Mouse (Mus musculus) kidney, postnatal 0 days (tissue): ENCODE measurements around the gene Selenot. TPM values are rescaled to one million over a fixed set of nuclear protein-coding genes. Genes with fewer than 3 reads are reported as not detected.

Source experiments
- ATAC-seq: fragments of 200-750 bp; cut with Nextera tagmentation; replicated peaks from 2 replicates; pipeline ENCODE4 v1.8.0; 2017; ENCODE audit warnings: low read depth, moderate number of reproducible peaks, moderate TSS enrichment, moderate library complexity; ENCODE audit not compliant: low FRiP score
- DNase-seq: peaks from one replicate; pipeline ENCODE4 v3.0.0-alpha.2; 2016; ENCODE audit warnings: low spot score
- H3K27ac ChIP-seq: fragments of 300-500 bp; sonication (generic); 2 replicates; pipeline ENCODE4 v1.5.1; 2014; ENCODE audit warnings: mild to moderate bottlenecking
- H3K27me3 ChIP-seq: fragments of 300-500 bp; sonication (generic); 2 replicates; pipeline ENCODE4 v1.6.1; 2014; ENCODE audit warnings: low read length, mixed read lengths; ENCODE audit not compliant: insufficient read depth
- H3K36me3 ChIP-seq: fragments of 300-500 bp; sonication (generic); 2 replicates; pipeline ENCODE4 v1.6.1; 2014; ENCODE audit warnings: low read length, mixed read lengths; ENCODE audit not compliant: insufficient read depth
- H3K4me1 ChIP-seq: fragments of 300-500 bp; sonication (generic); replicated peaks from 2 replicates; pipeline ENCODE4 v1.6.1; 2014; ENCODE audit warnings: antibody characterized with exemption, low read length, mixed read lengths; ENCODE audit not compliant: insufficient read depth
- H3K4me2 ChIP-seq: fragments of 300-500 bp; sonication (generic); 2 replicates; pipeline ENCODE4 v1.6.1; 2014; ENCODE audit warnings: mild to moderate bottlenecking, low read length, moderate library complexity, mixed read lengths
- H3K4me3 ChIP-seq: fragments of 300-500 bp; sonication (generic); replicated peaks from 2 replicates; pipeline ENCODE4 v1.5.1; 2014; ENCODE audit warnings: low read depth, low read length
- H3K9ac ChIP-seq: fragments of 300-500 bp; sonication (generic); 2 replicates; pipeline ENCODE4 v1.6.1; 2014; ENCODE audit warnings: low read depth, low read length
- H3K9me3 ChIP-seq: fragments of 300-500 bp; sonication (generic); replicated peaks from 2 replicates; pipeline ENCODE4 v1.6.1; 2016; ENCODE audit warnings: low read length, inconsistent platforms, mixed read lengths
- CTCF ChIP-seq: IDR thresholded peaks from 2 replicates; pipeline ENCODE4 v1.5.1; 2016; ENCODE audit warnings: antibody characterized with exemption, low read depth, mild to moderate bottlenecking, moderate library complexity
- WGBS: fragments of 180-500 bp; shearing (Covaris S2); extraction: QIAGEN DNeasy Blood & Tissue Kit; methylation state at CpG from one replicate; pipeline ENCODE4 v1.1.7; 2014; 5-methylcytosine and 5-hydroxymethylcytosine counted together
- polyA plus RNA-seq: library from polyadenylated mRNA; unstranded; fragments of >200 nt; fragmentation: Nextera tagmentation; extraction: Ambion mirVana; gene quantifications from 2 replicates; pipeline ENCODE4 v1.2.1, GENCODE M21; 2015

Selenot gene
- polyA plus RNA-seq: 24.9 and 29.0 TPM in 2 replicates

GRCm38 (mm10) chr3:58576137-58577066 is at the start of gene Selenot:
TSS of gene Selenot (plus strand) at chr3:58576636.
- no peak; the same call in 1 of the 2 replicates for TF ChIP-seq CTCF
- 2% methylated on average over 54 of the region's 59 CpGs for WGBS
- Histone ChIP-seq H3K36me3 (no peaks in the 10 kb centered on the region), H3K9me3 (no peaks in the 10 kb centered on the region), H3K4me2 (peak within 1 kb of the TSS; percentile 67), H3K4me3 (peak within 1 kb of the TSS; percentile 59), H3K4me1 (no peaks in the 10 kb centered on the region), H3K9ac (peak within 1 kb of the TSS; percentile 89), H3K27me3 (no peaks in the 10 kb centered on the region), H3K27ac (peak within 1 kb of the TSS; percentile 97)
- ATAC-seq (peak; percentile 94), DNase-seq (peak; percentile 97)

DNA sequence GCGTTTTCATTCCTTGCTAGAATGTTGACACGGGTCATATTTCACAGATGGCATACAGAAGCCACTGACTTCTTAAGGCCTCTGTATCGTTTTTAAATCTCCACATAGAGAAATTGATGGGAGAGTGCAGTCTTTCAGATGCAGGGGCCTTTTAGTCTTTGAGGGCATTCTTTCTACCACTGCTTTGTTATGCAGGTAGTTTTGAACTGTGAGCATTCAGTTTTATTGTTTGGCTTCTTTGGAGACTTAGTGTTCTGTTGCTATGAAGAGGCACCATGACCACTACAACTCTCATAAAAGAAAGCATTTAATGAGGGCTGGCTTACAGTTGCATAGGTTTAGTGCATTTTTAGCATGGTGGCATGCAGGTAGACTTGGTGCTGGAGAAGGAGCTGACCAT is 39.9 kb upstream of the Selenot start:
- no peaks in the 10 kb centered on the region for H3K27me3 ChIP-seq
- DNase-seq (no peak), ATAC-seq (no peak)
- no peaks in the 10 kb centered on the region for H3K4me1 ChIP-seq
- H3K4me3 ChIP-seq: no peak overlapping the region
- 85% methylated on average over 3 of the region's 3 CpGs for WGBS
- TF ChIP-seq CTCF: no peak
- no peak overlapping the region for H3K9ac ChIP-seq
- H3K27ac ChIP-seq: no peak overlapping the region
- no peak overlapping the region for H3K4me2 ChIP-seq
- H3K36me3 ChIP-seq: peaks cover 27% of the 10 kb centered on the region
- H3K9me3 ChIP-seq: no peaks in the 10 kb centered on the region

- TF ChIP-seq CTCF: no peak
- H3K4me2 ChIP-seq: no peak overlapping the region
- no peak overlapping the region for H3K4me3 ChIP-seq
- no peaks in the 10 kb centered on the region for H3K4me1 ChIP-seq
- no peak overlapping the region for H3K9ac ChIP-seq
- no peak for ATAC-seq
- DNase-seq: no peak
- H3K9me3 ChIP-seq: no peaks in the 10 kb centered on the region
- 36% methylated on average over 1 of the region's 1 CpGs for WGBS
- H3K27me3 ChIP-seq: no peaks in the 10 kb centered on the region
- H3K27ac ChIP-seq: no peak overlapping the region
- peaks cover 31% of the 10 kb centered on the region for H3K36me3 ChIP-seq
Observed at GRCm38 (mm10) chr3:58552001-58552811, 24.2 kb upstream of the Selenot start.

DNA sequence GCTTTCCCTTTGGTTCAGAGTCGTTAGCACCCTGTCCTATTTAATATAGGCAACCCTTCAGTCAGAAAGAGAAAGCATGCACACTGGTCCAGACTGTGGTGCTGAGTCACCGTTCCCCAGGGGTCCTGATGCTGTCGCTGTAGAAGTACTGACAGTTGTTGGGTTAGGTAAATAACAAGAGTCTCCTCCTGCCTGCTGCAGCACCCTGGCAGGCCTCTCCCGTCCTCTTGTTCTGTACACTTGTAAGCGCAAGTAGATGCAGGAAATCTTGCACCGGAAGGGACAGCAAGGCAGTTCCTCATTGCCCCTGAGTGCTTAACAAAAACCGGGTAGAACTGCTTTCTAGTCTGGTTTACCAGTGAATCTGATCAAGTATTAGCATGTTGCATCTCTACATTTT is 19.8 kb upstream of the Selenot start:
- no peak overlapping the region for H3K4me2 ChIP-seq
- 89% methylated on average over 7 of the region's 7 CpGs for WGBS
- ATAC-seq (no peak), DNase-seq (no peak)
- no peaks in the 10 kb centered on the region for H3K27me3 ChIP-seq
- H3K9ac ChIP-seq: no peak overlapping the region
- no peak overlapping the region for H3K27ac ChIP-seq
- no peaks in the 10 kb centered on the region for H3K4me1 ChIP-seq
- H3K4me3 ChIP-seq: no peak overlapping the region
- H3K9me3 ChIP-seq: no peaks in the 10 kb centered on the region
- H3K36me3 ChIP-seq: peaks cover 22% of the 10 kb centered on the region
- no peak for TF ChIP-seq CTCF

DNA sequence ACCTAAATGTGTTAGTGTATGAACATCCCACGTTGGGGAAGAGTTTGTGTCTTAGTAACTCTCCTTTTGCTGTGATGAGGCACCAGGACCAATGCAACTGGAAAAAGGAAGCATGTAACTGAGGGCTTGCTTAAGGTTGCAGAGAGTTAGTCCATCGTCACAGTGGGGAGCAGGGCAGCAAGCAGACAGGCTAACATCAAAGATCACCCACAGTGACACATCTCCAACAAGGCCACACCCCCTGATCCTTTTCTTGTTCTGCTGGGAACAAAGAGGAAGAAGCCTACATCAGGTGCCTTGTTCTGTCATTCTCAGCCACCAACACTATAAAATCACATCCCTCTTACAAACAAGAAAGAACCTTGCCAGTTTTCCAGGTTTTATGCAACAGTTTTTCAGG is 16.5 kb upstream of the Selenot start:
- H3K4me2 ChIP-seq: no peak overlapping the region
- no peak for ATAC-seq
- no peak for DNase-seq
- no peaks in the 10 kb centered on the region for H3K4me1 ChIP-seq
- no peaks in the 10 kb centered on the region for H3K27me3 ChIP-seq
- no peak overlapping the region for H3K9ac ChIP-seq
- WGBS: 37% methylated on average over 2 of the region's 2 CpGs
- no peaks in the 10 kb centered on the region for H3K9me3 ChIP-seq
- H3K27ac ChIP-seq: no peak overlapping the region
- no peak for TF ChIP-seq CTCF
- H3K36me3 ChIP-seq: peaks cover 10% of the 10 kb centered on the region
- H3K4me3 ChIP-seq: no peak overlapping the region

- H3K9me3 ChIP-seq: no peaks in the 10 kb centered on the region
- no peak for ATAC-seq
- no peak overlapping the region for H3K27ac ChIP-seq
- no peak for TF ChIP-seq CTCF
- 46% methylated on average over 2 of the region's 2 CpGs for WGBS
- H3K9ac ChIP-seq: no peak overlapping the region
- no peaks in the 10 kb centered on the region for H3K27me3 ChIP-seq
- H3K4me3 ChIP-seq: no peak overlapping the region
- DNase-seq: peak; percentile 33
- no peak overlapping the region for H3K4me2 ChIP-seq
- H3K4me1 ChIP-seq: no peaks in the 10 kb centered on the region
- peaks cover 9% of the 10 kb centered on the region for H3K36me3 ChIP-seq
Observed at GRCm38 (mm10) chr3:58561437-58561836, 15.0 kb upstream of the Selenot start.
